Mouse (Mus musculus): Measurements from ENCODE around the gene Abca14.

DNA sequence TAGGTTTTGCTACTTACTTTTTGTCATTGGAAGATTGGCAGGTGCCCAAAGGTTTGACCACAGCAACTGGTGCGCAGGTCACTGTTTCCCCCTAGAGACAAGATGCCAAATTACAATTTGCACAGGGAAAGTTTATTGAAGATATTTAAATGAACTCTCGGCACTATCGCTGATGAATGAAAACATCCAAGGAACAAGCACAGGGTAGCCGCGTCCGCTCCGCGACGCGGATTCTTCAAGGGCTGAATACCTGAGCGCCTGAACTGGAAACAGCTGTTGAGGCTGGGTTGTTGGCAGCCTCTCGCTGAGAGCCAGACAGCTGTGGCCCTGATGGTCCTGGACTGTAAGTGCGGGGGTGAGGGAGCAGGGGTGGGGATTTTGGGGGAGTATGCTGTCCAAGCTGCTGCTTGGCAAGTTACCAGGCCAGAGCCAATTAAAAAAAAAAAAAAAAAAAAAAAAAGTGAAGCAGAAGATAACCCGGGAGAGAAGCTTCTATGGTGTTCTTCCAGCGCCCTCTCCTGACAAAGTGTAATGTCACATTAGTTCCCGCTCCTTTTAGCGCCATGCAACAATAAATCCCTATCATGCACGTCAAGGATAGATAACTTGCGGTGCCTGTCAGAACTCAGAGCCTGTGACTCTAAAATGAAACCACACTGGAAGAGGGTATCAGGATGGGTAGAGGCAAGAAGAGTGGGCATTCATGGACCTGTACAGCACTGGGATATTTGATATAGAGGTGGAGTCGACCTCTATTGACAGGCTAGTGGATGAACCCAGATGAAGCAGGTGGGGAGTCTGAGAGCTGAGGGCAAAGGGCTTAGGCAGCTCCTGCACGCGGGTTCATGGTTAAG is 123.7 kb downstream of the Abca14 start:
- TF ChIP-seq POLR2A (IDR thresholded peaks at IDR 0.05; ENCODE audit: extremely low read depth, insufficient read depth, low read length) (no peak), CTCF (IDR thresholded peaks at IDR 0.05; ENCODE audit: extremely low read depth, insufficient read depth, low read length) (peak; percentile 48; the same call in 1 of the 2 replicates)
